Mouse (Mus musculus) kidney, postnatal 36 days (tissue): ENCODE results near the gene Rassf6.

Source experiments
- DNase-seq, 2 experiments: peaks; one replicate each; pipeline ENCODE4 v3.0.0; 2021 to 2022; ENCODE audit warnings: mixed read lengths in 2 of 2

Rassf6 gene

DNA sequence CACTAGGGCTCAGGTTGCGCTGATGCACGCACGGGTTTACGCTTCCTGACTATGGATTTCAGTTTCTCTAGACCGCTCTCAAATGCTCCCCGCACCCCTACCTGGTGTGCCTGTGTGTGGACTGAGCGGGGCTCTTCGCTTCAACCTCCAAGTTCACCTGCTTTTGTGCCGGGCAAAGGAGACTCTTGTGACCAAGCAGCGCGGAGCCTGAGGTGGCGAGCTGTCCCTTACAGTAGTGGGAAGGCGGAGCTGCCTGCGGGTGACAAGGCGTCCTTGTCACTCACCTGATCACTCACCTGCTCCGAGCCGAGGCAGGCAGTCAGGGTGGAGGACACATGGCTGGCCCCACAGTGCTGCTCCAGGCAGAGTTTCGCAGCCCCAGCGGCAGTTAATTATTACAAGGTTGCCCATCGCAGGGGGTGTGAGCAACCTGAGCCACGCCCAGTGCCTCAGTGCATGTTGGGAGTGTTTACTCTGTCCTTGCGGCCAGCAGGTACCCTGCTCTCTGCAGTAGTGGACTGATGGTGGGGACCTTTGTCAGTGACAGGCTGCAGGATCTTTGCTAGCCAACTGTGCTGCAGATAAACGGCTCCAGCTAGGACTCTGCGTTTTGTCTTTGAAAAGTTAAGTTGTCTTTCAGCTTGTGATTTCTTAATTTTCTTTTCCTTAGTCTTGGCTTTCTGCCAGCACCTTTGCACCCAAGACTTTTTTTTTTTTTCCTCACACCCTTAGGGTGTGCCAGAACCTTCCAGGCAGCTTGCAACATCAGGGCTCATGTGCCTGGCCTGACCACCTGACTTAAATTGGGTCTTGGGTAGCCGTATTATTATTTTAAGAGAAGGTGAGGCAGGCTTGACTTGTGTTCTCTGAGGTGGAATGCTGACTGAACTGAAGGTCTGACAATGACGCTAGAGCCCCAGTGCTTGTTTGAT is at the start of gene Rassf6:
Rassf6 (minus strand) TSS at position 372 of the 932 bp plus-strand sequence.
- peak; percentile 92 to 95 for DNase-seq

DNA sequence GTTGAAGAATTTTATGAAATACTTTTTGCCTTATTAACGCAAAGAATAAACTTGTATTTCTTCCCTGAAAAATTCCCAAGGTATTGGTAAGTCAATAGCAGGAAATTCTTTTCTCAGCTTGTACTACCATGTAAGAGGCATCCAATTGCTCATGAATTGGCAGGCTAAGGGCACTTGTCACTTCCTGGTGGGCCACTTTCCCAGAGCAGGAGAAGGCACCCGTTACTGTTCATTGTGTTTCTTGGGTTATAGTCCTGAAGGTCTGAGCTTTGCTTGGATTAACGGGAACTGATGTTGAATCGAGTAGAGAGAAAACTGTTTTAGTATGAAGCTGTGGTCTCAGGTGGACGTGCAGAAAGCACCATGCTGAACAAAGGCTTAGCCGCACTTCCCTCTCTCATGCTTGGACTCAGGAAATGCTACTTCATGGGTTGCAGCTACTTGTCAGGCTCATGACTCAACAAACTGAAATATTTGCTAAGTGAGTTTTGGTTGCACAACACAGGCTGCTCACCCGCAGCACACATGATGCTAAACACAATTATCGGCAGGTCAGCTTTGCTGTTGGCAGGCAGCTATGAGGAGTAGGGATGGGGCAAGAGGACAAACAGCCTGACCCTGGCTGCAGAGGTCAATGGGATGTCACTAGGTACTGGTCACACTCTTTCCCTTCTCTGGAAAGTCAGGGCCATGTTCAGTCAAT is 49.1 kb upstream of the Rassf6 start:
- DNase-seq: no peak

DNA sequence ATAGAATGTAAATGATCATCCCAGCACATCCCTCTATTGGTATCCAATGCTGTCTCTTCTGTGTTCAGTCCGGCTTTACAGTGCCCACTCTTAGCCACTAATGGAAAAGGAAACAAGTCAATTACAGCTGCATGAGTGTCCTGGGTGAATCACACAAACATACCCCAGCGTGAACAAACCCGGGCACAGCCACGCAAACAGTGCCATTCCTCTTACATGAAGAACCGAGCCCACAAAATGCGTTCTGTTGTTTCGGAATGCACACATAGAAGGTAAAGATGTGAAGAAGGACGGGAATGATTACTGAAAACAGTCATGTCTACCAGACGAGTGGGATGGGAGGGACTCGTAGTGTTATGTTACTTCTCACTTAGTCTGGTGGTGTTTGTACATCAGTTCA is 47.5 kb upstream of the Rassf6 start:
- DNase-seq: no peak

DNA sequence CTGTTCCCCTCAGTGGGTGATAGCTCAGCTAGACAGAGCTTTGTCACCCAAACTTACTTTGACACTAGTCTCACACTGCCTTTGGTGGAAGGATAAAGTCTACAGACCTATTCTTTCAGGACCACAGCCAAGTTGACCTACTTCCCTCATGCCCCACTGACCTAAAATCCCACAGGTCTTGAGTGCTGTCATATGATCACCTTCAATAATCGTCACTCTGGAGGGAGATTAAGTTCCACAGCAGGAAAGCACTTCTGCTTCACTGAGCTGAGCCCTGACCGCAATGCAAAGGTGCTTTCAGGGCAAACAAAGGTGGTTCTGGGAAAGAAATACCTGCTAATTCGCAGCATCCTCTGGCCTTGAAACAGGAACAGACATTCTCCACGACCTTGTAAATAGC is 44.5 kb upstream of the Rassf6 start:
- DNase-seq: peak in 1 of 2 experiments; percentile 10

DNA sequence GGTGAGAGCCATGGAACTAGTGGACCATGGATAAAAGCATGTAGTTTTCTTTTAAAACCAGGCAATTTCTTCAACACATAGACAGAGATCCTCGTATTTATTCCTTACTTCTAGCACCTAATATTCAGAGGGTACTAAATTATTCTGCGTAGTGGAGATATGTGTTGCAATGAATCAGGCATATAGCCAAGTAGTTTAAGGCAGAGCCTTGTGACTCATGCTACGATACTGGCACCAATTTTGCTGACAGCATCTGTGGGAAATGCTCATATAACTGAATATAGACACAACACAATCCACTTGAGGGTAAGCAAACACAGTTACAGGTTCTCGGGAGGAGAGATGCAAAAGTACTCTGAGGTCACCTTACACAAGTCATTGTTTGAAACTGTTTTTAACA is 41.4 kb upstream of the Rassf6 start:
- no peak for DNase-seq

DNA sequence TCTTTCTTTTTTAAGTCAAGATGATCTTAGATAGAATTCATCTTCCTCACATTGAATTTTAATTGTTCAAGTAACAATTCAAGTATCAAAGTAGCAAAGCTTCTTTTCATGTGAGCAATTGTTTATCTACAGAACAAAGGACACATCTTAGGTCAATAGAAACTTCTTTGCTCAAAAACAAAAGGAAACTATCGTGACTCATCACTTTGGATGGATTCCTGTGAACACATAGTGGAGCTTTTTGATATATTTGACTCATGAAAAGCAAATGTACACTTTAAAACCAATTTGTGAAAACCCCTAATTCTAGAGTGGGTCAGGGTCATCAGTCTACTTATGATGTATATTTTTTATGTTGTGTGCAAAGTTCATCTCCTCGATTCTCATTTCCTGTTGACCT is 37.1 kb upstream of the Rassf6 start:
- DNase-seq: no peak

DNA sequence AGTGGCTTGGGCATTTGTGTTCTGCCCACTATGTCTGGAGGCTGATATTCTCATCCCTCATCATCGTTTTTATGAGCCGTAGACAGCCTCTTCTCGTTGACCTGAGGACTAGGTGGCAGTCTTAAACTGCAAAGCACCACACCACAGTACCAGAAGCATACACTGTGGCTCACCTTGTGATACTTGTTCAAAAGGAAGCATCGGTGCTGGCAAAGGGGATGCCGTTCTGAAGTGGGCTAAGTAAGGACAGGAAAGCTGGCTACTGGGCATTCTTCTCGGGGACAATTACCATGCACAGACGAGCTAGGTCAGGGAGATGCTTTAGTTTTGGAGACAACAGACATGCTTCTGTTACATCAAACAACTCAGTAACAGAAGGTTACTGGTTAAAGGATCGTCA is 21.4 kb upstream of the Rassf6 start:
- no peak for DNase-seq

DNA sequence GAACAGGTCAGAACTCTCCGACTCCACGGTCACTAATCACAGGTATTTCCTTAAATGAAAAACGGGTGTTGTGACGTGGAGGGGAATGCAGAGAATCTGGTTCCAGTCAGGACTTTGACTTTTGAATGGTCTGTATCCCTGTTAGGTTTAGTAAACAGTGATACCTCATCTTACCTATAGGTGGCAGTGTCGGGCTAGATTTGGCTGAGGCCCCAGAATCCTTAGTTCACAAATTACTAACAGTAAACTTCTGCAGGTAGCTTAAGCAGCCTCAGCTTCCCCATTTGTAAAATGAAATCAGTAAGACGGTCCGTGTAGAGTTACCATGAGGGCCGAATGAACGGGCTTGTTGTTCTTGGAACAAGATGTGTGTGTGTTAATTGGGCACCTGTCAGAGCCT is 21.0 kb upstream of the Rassf6 start:
- peak; percentile 57 to 58 for DNase-seq

DNA sequence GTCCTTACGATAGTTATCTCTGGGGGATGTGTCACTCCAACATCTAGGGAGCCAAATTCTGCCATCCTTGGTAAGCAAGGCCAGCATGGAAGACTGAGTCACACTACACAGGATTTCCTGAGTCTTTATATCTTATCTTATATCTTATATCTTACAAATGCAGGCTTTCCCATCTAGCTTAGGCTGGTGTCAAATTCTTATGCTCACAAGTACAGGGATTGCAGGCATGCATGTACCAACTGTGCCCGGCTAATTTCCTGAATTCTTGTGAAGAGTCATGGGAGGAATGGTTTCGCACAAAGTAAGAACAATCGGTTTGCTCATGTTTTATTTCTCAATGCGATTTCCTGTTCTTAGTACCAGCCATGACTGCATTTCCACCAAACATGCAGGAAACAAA is 20.0 kb upstream of the Rassf6 start:
- DNase-seq: no peak

DNA sequence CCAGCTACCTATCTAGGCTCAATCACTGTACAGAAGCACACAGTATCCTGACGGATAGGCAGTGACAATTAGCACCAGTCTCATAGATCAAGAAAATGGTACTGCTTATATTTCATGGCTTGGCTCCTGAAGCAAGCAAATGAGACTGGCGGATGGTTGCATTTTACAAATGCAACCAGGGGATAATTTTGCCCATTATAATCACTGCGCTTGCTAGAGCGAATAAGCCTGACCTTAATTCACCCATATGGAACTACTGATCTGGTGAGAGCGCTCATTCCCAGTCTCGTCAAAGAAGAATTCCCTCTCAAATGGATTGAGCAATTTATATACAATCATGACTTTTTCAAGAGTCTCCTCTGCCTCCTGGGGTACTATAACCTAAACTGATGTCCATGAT is 16.2 kb upstream of the Rassf6 start:
- no peak for DNase-seq

DNA sequence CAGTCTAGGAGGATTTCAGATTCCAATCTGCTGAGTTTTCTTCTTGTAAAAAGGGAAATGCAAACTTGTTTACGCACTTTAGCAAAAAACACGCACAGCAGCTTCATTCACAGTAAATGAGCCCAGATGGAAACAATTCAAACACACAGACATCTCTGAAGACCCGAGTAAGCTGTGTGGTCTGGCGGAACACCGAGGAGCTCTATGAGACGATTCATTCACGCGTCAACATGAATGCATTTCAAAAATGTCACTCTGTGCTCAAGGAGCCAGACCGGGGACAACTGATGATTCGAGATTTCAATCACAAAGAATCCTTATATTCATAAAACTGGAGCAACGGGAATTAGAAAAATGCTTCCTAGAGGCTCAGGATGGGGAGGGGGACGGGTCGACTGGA is 15.4 kb upstream of the Rassf6 start:
- DNase-seq: no peak

DNA sequence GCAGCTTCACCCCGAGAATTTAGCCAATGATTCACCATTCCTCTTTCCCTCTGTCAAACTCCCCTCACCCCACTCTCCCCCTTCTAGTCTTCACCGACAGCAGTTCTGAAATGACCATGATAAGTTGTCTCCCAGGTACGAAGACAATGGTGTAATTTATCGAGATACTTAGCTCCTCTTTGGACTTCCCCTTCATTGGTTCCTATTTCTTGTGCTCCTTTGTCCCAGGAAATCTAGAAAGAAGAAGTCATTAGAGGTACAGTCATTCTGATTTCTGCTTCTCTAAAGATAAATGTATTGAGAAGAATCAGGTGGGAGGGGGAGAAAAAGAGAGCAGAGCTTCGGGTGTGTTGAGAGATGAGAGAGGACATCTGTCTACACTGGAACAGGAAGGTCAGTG is 14.3 kb upstream of the Rassf6 start:
- DNase-seq: no peak

DNA sequence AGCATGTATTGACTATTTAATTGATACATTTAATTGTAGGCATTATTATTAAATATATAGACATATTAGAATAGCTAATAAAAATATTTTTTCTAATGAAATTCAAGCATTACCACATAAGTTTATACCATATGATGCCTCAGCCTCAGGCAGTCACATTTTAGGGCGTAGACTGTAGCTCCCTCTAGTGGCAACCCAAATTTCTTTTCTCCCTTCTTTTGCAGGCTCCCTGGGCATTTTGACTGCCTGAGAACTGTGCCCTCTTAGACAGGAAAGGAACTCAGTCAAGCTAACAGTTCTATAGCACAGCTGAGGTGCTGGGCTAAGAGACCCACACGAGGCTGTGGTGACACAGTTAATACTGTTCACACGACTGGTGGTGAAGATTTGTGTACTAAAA is 12.3 kb upstream of the Rassf6 start:
- peak; percentile 68 to 69 for DNase-seq

DNA sequence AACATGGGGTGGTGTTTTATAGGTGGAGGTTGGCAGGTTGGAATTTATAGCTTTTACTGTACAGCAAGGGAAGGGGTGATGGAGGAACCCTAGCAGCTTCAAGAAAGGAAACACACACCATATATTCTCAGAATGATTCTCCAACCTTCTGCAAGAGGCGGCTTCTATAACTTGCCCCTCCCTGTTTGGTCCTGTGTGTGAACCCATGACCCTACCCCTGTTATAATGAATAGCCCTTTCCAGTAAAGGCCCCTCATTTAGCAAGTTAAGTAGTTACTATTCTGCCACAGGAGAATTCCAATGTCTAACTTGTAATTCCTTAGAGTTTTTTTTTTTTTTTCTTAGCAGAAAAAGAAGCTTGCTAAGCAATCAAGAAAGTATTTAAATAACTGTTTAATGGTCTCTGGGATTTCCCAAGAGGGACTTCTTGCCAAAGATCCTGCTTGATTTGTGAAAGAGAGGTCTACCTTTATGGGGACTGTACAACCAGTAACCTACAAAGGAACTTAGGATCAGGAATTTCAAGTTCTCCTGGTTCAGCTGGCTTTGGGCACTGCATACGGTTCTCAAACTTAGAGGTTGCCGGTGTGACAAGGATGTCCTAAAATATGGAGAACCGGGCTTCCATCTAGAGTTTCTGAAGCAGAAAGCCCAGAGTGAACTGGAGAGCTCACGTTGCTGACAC is 10.2 kb upstream of the Rassf6 start:
- no peak for DNase-seq

DNA sequence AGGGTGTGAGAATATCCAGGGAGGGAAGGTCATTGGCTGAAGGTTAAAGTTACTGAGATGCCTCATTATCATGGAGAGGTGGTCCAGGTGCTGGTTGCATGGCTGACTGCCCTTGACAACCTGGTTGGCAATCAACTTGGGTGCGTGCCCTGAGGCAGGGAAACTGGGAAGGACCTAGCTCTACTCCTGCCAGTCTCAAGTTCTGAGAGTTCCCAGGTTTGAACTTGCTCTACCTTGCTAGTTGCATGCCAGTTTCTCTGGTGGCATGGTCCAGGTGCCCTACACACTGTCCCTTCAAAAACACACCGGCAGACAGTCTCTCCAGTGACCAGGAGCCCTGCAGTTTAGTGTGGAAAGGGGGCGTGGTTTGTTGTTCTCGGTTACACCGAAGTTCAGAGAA is 7.0 kb upstream of the Rassf6 start:
- peak; percentile 62 to 64 for DNase-seq

DNA sequence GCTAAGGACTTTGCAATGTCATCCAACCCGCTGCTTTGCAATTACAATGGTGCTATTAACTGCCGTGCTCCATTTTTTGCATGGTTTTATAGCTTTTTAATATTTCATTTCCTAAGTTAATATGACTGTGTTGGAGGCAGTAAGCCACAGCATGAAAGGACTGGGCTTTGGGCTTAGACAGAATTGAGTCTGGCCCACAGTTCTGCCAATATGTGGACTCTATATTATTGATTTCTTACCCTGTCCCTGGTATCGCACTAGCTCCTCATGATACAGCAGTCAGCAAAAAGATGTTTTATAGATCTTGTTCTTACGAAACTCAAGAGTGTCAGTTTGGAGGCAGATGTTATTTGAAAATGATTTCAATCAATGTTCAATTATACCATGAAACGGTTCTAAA is 5.9 kb upstream of the Rassf6 start:
- no peak for DNase-seq

DNA sequence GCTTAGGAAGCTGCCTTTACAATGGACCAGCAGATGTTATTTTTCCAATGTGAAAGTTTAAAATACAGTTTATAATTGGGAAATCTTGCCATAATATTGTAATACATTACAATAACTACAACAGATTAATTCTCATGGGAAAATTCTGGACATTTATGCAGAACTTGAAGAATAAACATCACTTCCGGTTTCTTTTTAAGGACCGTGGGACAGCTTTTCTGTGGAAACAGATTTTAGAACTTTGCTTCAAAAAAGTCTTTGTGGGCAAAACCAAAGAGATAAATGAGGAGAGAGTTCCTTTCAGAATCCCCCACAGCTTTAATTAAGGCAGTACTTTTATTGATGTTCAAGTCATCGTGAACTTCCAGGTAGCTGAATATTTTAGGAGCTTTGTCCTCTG is 5.1 kb upstream of the Rassf6 start:
- no peak for DNase-seq

DNA sequence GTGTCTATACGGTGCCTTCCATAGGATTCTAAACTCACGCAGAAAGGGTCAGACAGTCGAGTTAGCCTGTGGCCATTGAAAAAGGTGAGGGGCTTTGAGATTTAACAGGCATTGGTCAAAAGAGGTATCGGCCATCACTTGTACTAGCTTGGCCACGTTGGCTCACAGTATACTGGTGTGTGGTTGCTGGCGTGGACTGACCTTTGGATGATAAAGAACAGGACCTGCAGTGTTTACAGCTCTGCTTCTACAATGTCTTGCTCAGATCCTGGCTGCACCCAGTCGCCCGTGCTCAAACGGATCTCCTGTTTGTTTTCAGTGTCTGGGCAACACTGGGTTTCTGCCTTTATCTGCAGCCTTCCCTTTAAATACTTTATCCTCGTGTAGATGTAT is 757 bp upstream of the Rassf6 start:
- peak in 1 of 2 experiments; percentile 19 for DNase-seq

DNA sequence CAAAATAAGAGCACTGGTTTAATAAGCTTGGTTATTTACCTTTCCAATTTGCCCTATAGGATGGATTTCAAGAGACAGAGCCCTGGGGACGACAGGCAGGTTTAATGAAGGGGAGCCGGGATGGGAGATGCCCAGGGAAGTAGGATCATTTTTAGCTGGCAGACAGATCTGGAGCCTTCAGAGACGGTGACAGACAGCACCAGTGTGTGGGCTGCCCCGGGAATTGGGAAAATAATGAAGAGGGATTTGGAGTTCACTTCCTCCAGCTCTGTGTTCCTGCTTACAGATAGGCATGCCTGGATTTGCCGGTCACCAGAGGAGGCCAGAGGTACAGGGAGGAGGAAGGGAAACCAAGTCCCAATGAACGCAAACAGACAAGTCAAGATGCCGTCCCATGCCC is 5.6 kb downstream of the Rassf6 start:
- no peak for DNase-seq

DNA sequence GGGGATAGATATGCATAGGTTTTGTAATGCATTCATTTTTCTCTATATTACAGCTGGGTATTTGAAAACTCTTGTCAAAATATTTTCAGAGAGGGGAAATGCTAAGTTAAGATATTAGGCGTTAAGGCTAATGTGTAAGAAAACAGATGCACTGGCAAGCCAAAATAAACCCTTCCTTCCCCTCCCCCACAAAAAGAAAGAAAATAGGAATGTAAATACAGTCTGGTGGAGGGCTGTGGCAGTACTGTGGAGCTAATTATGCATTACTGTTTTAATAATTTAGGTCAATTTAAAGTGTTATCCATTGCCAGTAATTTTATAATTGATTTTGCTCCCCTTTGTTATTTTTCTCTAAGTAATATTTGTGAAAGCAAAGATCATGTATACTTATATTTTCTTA is 11.9 kb downstream of the Rassf6 start:
- no peak for DNase-seq

DNA sequence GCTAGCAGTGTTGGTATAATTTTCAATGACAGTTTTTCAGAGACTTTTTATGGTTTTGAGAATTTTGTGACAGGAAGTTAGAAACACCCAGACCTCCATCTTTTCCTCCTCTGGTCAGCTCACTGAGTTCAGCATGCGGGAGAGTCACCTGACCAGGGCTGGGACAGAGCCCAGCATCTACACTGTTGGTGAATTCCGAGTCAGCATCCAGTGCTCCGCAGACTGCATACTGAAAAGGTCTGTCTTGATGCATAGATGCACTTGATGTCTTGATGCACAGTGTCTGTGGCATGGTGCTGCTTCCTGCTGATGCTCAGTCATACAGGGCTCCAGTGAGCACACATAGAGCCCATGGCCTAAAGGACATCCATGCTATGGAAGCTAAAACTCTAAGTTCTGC is 12.4 kb downstream of the Rassf6 start:
- no peak for DNase-seq

DNA sequence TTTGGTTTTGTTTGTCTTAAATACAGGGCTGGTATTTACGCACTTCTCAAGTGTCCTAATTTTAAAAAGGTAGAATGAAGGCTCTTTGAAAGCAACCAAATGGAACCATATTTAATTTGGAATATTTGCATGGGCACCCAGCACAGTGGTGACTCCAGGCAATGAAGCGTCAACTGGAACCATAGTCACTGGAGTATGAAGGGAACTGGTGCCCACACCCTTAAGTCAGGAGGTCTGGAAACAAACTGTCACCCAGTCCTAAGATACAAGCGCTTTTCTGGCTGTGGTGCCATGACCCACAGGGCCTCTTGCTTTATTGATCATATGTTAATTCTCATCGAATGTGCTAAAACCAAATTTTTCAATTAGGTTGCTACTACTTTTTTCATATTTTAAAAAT is 13.0 kb downstream of the Rassf6 start:
- no peak for DNase-seq

DNA sequence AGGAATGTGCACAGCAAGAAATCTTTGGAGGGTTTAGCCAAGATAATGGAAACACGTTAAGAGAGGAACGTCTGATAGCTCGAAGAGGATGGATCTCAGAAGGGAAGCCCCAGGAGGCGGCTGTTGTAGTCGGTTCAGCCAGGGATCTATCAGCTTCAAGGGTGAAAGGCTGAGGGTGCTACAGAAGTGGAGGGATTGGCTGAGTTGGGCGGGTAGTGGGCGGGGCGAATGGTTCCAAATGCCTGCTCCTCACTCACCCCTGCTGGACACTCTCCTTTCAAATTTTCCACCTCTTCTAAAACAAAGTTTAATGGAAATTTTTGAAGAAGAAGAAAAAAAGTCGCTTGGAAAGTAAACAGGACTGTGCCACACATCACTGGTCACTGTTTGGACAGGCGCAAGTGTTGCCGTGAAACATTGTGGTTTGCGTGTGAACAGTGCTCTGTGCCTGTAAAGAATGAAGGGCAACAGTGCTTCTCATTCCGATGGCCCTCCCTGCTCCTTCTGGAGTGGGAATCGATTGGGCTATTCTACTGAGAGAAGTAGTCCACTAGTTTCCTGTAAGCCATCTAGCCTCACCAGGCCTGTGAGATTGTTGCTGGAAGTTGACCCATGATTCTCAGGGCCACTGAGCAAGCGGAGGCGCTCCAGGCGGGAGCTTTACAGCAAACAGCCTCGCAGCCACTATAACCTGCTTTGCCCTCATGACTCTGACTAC is 15.6 kb downstream of the Rassf6 start:
- DNase-seq: peak; percentile 41 to 62
